Mouse (Mus musculus): ENCODE results near the gene Gm19426.

GRCm38 (mm10) chr2:84793154-84793553 is 49.7 kb upstream of the Gm19426 start:
- TF ChIP-seq POLR2A (IDR thresholded peaks at IDR 0.05; ENCODE audit: low read depth, low read length) (no peak), CTCF (IDR thresholded peaks at IDR 0.05; ENCODE audit: extremely low read depth, insufficient read depth, insufficient read length, insufficient replicate concordance) (no peak)
